25 mouse cellular contexts compared by ENCODE assay signal in the genomic region with DNA sequence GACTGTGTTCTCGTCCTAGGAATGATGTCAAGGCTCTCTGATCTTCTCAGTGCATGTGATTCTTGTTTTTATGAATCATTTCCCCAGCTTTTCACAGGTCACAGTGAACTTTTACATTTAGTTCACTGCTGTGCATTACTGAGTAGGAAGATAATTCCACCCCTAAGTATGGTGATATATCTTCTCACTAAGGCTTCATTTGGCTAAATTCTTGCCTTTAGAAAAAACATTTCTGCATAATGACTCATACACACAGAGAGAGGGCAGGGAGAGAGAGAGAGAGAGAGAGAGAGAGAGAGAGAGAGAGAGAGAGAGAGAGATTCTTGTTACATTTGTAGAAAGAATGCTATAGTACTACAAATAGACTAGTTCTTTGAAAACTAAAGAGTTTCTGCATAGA. TPM values are rescaled to one million over a fixed set of nuclear protein-coding genes. Genes with fewer than 3 reads are reported as not detected.
A peak's percentile ranks its signal among the peaks of the same experiment; 100 is the strongest.
DNase-seq lines count a peak whose midpoint lies in the region; ATAC-seq lines count a peak whose summit lies in the region.
"Had no signal": no experiment of that assay in that cellular context is flagged by ENCODE, and none has a peak within 500 bp of the region (broad histone marks: within the 10 kb centered on the region; RNA-seq: fewer than 3 reads in every experiment).

No protein-coding gene starts in this region.

- no peak overlapping the region for H3K27ac ChIP-seq in midbrain, embryonic 11.5 days (ENCODE audit: low read depth, low read length)
- no peak overlapping the region for H3K27ac ChIP-seq in midbrain, embryonic 16.5 days (ENCODE audit: low read length)
- H3K27ac ChIP-seq in liver, embryonic 11.5 days (ENCODE audit: low read depth, low read length), result no peak overlapping the region

- no peaks in the 10 kb centered on the region for H3K4me1 ChIP-seq in midbrain, embryonic 11.5 days (ENCODE audit: control insufficient read depth, insufficient read depth, low read length)
- H3K4me1 ChIP-seq in midbrain, embryonic 16.5 days (ENCODE audit: control insufficient read depth, insufficient read depth, low read length), result no peaks in the 10 kb centered on the region
- no peaks in the 10 kb centered on the region for H3K4me1 ChIP-seq in liver, embryonic 11.5 days (replicated peaks; ENCODE audit: control insufficient read depth, insufficient read depth, low read length)

- no peaks in the 10 kb centered on the region for H3K27me3 ChIP-seq in midbrain, embryonic 11.5 days (ENCODE audit: control insufficient read depth, insufficient read depth, low read length)
- no peaks in the 10 kb centered on the region for H3K27me3 ChIP-seq in midbrain, embryonic 16.5 days (ENCODE audit: control insufficient read depth, insufficient read depth, low read depth, low read length)
- H3K27me3 ChIP-seq in liver, embryonic 11.5 days (replicated peaks; ENCODE audit: control insufficient read depth, insufficient read depth, low read length), result no peaks in the 10 kb centered on the region
- H3K27me3 ChIP-seq: CH12.LX, Patski had no signal

- ATAC-seq in frontal cortex, adult (ENCODE audit: low TSS enrichment), result peak; percentile 78
- ATAC-seq in midbrain, embryonic 11.5 days (ENCODE audit: low FRiP score), result no peak
- ATAC-seq in midbrain, embryonic 16.5 days, result no peak
- ATAC-seq in liver, embryonic 11.5 days (replicated peaks; ENCODE audit: low FRiP score), result no peak
- ATAC-seq: activated CD4-positive, CD25-positive, alpha-beta regulatory T cell, adult 4 months; CD4-positive, CD25-positive, alpha-beta regulatory T cell, adult 4 months; Patski had no signal

- WGBS in midbrain, embryonic 11.5 days, result 44% methylated on average over 1 of the region's 1 CpGs
- 42% methylated on average over 1 of the region's 1 CpGs for WGBS in midbrain, embryonic 16.5 days
- WGBS in liver, embryonic 11.5 days, result 21% methylated on average over 1 of the region's 1 CpGs

- no peak overlapping the region for H3K4me2 ChIP-seq in midbrain, embryonic 11.5 days
- H3K4me2 ChIP-seq in midbrain, embryonic 16.5 days (ENCODE audit: low read length), result no peak overlapping the region
- no peak overlapping the region for H3K4me2 ChIP-seq in liver, embryonic 11.5 days

- no peak overlapping the region for H3K9ac ChIP-seq in midbrain, embryonic 11.5 days (ENCODE audit: low read length)
- H3K9ac ChIP-seq in midbrain, embryonic 16.5 days (ENCODE audit: low read depth, low read length), result no peak overlapping the region
- H3K9ac ChIP-seq in liver, embryonic 11.5 days (ENCODE audit: low read depth, low read length), result no peak overlapping the region

- H3K36me3 ChIP-seq in midbrain, embryonic 11.5 days (ENCODE audit: control insufficient read depth, insufficient read depth, low read length), result no peaks in the 10 kb centered on the region
- no peaks in the 10 kb centered on the region for H3K36me3 ChIP-seq in midbrain, embryonic 16.5 days (ENCODE audit: control insufficient read depth, insufficient read depth, low read length)
- H3K36me3 ChIP-seq in liver, embryonic 11.5 days (ENCODE audit: control insufficient read depth, insufficient read depth, low read length), result no peaks in the 10 kb centered on the region
- H3K36me3 ChIP-seq: G1E had no signal

- H3K9me3 ChIP-seq in midbrain, embryonic 11.5 days (ENCODE audit: control insufficient read depth, low read length), result no peaks in the 10 kb centered on the region
- H3K9me3 ChIP-seq in midbrain, embryonic 16.5 days (replicated peaks; ENCODE audit: control insufficient read depth, low read length, poor library complexity, severe bottlenecking), result no peaks in the 10 kb centered on the region
- H3K9me3 ChIP-seq in liver, embryonic 11.5 days (ENCODE audit: control insufficient read depth, low read length), result no peaks in the 10 kb centered on the region
- H3K9me3 ChIP-seq: G1E had no signal

- no peak overlapping the region for H3K4me3 ChIP-seq in midbrain, embryonic 11.5 days (ENCODE audit: low read depth, low read length)
- no peak overlapping the region for H3K4me3 ChIP-seq in midbrain, embryonic 16.5 days (ENCODE audit: low read depth, low read length)
- no peak overlapping the region for H3K4me3 ChIP-seq in liver, embryonic 11.5 days (ENCODE audit: low read depth, low read length)

- no peak for DNase-seq in frontal cortex, postnatal 36 days (ENCODE audit: low spot score in 2 of 2)
- DNase-seq in midbrain, embryonic 11.5 days (ENCODE audit: low spot score, missing footprints), result peak; percentile 33
- peak; percentile 59 for DNase-seq in Muller cell, postnatal 12 days (ENCODE audit: inconsistent ontology term)
- DNase-seq in brain, adult 2 months (ENCODE audit: low read depth, low spot score), result peak; percentile 23
- DNase-seq in liver, embryonic 11.5 days (ENCODE audit: low spot score), result no peak
- DNase-seq in retina, embryonic 14.5 days (ENCODE audit: low spot score), result no peak
- DNase-seq: adrenal gland, adult 2 months; adrenal gland, adult 8-10 months; adrenal gland, postnatal 10 days; adrenal gland, postnatal 14 days; adrenal gland, postnatal 25 days; adrenal gland, postnatal 36 days; B cell, adult 2 months; cerebellum, adult 11 months; cerebellum, adult 11-12 months; cerebellum, adult 18-20 months; cerebellum, adult 2 months had no signal

RNA-seq across cellular contexts. Expression of a gene that starts 33.8 kb away (rescaled TPM):
- not detected in 2 replicates for polyA plus RNA-seq in midbrain, embryonic 11.5 days (2014; fragmentation: Nextera tagmentation; extraction: Ambion mirVana)
- 0.50 and 0.72 TPM in 2 replicates for polyA plus RNA-seq in midbrain, embryonic 16.5 days (2015; fragmentation: Nextera tagmentation; extraction: Ambion mirVana)
- polyA plus RNA-seq in liver, embryonic 11.5 days (2014; fragmentation: Nextera tagmentation; extraction: Ambion mirVana), result not detected in 2 replicates
- polyA plus RNA-seq: adrenal gland, adult 2 months; C2C12; CD4-positive, CD25-positive, alpha-beta regulatory T cell, adult 4 months; G1E; Patski had no signal

RNA-seq across cellular contexts. Expression of a gene that starts 38.1 kb away (rescaled TPM):
- polyA plus RNA-seq in midbrain, embryonic 11.5 days (2014; fragmentation: Nextera tagmentation; extraction: Ambion mirVana), result 0.25 TPM in 2 replicates
- polyA plus RNA-seq in midbrain, embryonic 16.5 days (2015; fragmentation: Nextera tagmentation; extraction: Ambion mirVana), result 3.8 and 4.4 TPM in 2 replicates
- 0.03 and 0.04 TPM in 2 replicates for polyA plus RNA-seq in liver, embryonic 11.5 days (2014; fragmentation: Nextera tagmentation; extraction: Ambion mirVana)
- polyA plus RNA-seq: C2C12; CD4-positive, CD25-positive, alpha-beta regulatory T cell, adult 4 months; G1E; Patski had no signal

Comparison
In these comparisons a context has a peak if more than half of its experiments do, and no peak if none do; other contexts are left out.
1. DNase-seq: peak in midbrain, embryonic 11.5 days (single experiment), Muller cell, postnatal 12 days (single experiment) and brain, adult 2 months (single experiment); none in frontal cortex, postnatal 36 days (0 of 2), liver, embryonic 11.5 days (single experiment) and retina, embryonic 14.5 days (single experiment).